Mouse (Mus musculus) CH12.LX (cell line): ENCODE results near the gene Sec22c. TPM values are rescaled to one million over a fixed set of nuclear protein-coding genes. Genes with fewer than 3 reads are reported as not detected.

Source experiments
- DNase-seq: peaks from one replicate; pipeline ENCODE4 v3.0.0-alpha.2; 2013; ENCODE audit errors: extremely low read depth
- H3K27ac ChIP-seq: 2 replicates; pipeline ENCODE4 v1.5.1; 2012; ENCODE audit warnings: low read depth, mild to moderate bottlenecking, control low read depth, moderate library complexity; ENCODE audit not compliant: insufficient read depth
- H3K27me3 ChIP-seq: replicated peaks from 2 replicates; pipeline ENCODE3; 2012; ENCODE audit warnings: inconsistent platforms
- H3K36me3 ChIP-seq, 2 experiments: replicated peaks in 1 of 2; 2 replicates each; pipeline versions ENCODE3 to v1.6.1; 2012; ENCODE audit warnings: inconsistent platforms in 1 of 2, low read length in 1 of 2, mild to moderate bottlenecking in 1 of 2, mixed read lengths in 1 of 2, moderate library complexity in 1 of 2; ENCODE audit not compliant: control insufficient read depth in 1 of 2, insufficient read depth in 1 of 2
- H3K4me1 ChIP-seq, 2 experiments: 2 replicates each; pipeline ENCODE4 v1.6.1; 2012; ENCODE audit warnings: inconsistent platforms in 1 of 2, moderate library complexity in 1 of 2; ENCODE audit not compliant: insufficient read depth in 2 of 2, control insufficient read depth in 1 of 2
- H3K4me2 ChIP-seq: 2 replicates; pipeline ENCODE4 v1.6.1; 2012; ENCODE audit warnings: low read depth, mild to moderate bottlenecking, control low read depth; ENCODE audit not compliant: poor library complexity, insufficient read depth, severe bottlenecking
- H3K4me3 ChIP-seq, 3 experiments: fragments of 150-350 bp in 1 of 3; sonication (generic) in 1 of 3; replicated peaks in 1 of 3; 2 replicates each; pipeline versions ENCODE3 to v1.5.1; 2011 to 2012; ENCODE audit warnings: low read depth in 2 of 3, low read length in 2 of 3, mild to moderate bottlenecking in 2 of 3, moderate library complexity in 2 of 3, control low read depth in 1 of 3, improper control_type of control experiment in 1 of 3, inconsistent platforms in 1 of 3, mixed read lengths in 1 of 3; ENCODE audit not compliant: poor library complexity in 1 of 3
- H3K79me2 ChIP-seq: replicated peaks from 2 replicates; pipeline ENCODE4 v1.6.1; 2012; ENCODE audit warnings: mild to moderate bottlenecking, moderate library complexity; ENCODE audit not compliant: control insufficient read depth, poor library complexity, insufficient read depth, severe bottlenecking; ENCODE audit errors: extremely low read depth
- H3K9ac ChIP-seq: 2 replicates; pipeline ENCODE4 v1.6.1; 2012; ENCODE audit warnings: low read depth, mild to moderate bottlenecking, control low read depth, moderate library complexity; ENCODE audit not compliant: insufficient read depth
- H3K9me3 ChIP-seq: replicated peaks from 2 replicates; pipeline ENCODE3; 2012; ENCODE audit warnings: low read length, inconsistent platforms, mixed read lengths
- CHD1 ChIP-seq: IDR thresholded peaks from 2 replicates; pipeline ENCODE4 v1.6.1; 2012; ENCODE audit warnings: low read depth, low read length, improper control_type of control experiment, inconsistent platforms
- CTCF ChIP-seq, 2 experiments: IDR thresholded peaks in 1 of 2; conservative IDR thresholded peaks in 1 of 2; 2 replicates each; pipeline ENCODE4 v1.5.1; 2011 to 2012; ENCODE audit warnings: low read depth in 2 of 2, low read length in 2 of 2, improper control_type of control experiment in 1 of 2, inconsistent platforms in 1 of 2, mild to moderate bottlenecking in 1 of 2, moderate library complexity in 1 of 2
- GABPA ChIP-seq: IDR thresholded peaks from 2 replicates; pipeline ENCODE4 v1.6.1; 2012; ENCODE audit warnings: low read depth, low read length, improper control_type of control experiment, inconsistent platforms; ENCODE audit not compliant: insufficient replicate concordance
- IRF4 ChIP-seq: IDR thresholded peaks from 2 replicates; pipeline ENCODE4 v1.6.1; 2014; ENCODE audit warnings: low read depth, mild to moderate bottlenecking, inconsistent platforms, low read length, improper control_type of control experiment
- JUND ChIP-seq: conservative IDR thresholded peaks from 2 replicates; pipeline ENCODE4 v1.6.1; 2011; ENCODE audit warnings: low read depth, low read length, improper control_type of control experiment
- MAX ChIP-seq: IDR thresholded peaks from 2 replicates; pipeline ENCODE4 v1.6.1; 2011; ENCODE audit warnings: low read length, improper control_type of control experiment
- MAZ ChIP-seq: IDR thresholded peaks from 2 replicates; pipeline ENCODE4 v1.6.1; 2012; ENCODE audit warnings: low read depth, mild to moderate bottlenecking, inconsistent platforms, low read length, improper control_type of control experiment, moderate library complexity
- MEF2A ChIP-seq: IDR thresholded peaks from 2 replicates; pipeline ENCODE4 v1.6.1; 2014; ENCODE audit warnings: low read depth, mild to moderate bottlenecking, inconsistent platforms, low read length, improper control_type of control experiment, borderline replicate concordance
- MXI1 ChIP-seq: IDR thresholded peaks from 2 replicates; pipeline ENCODE4 v1.6.1; 2011; ENCODE audit warnings: mild to moderate bottlenecking, low read depth, low read length, improper control_type of control experiment
- MYC ChIP-seq: IDR thresholded peaks from 2 replicates; pipeline ENCODE4 v1.6.1; 2011; ENCODE audit warnings: low read depth, mild to moderate bottlenecking, improper control_type of control experiment, low read length
- NELFE ChIP-seq: IDR thresholded peaks from 2 replicates; pipeline ENCODE4 v1.6.1; 2011; ENCODE audit warnings: low read depth, low read length, improper control_type of control experiment
- PAX5 ChIP-seq: IDR thresholded peaks from 2 replicates; pipeline ENCODE4 v1.6.1; 2012; ENCODE audit warnings: low read length, inconsistent platforms, mixed read lengths
- POLR2A ChIP-seq: IDR thresholded peaks from 2 replicates; pipeline ENCODE4 v1.6.1; 2011; ENCODE audit warnings: low read depth, mild to moderate bottlenecking, improper control_type of control experiment, low read length
- RAD21 ChIP-seq: IDR thresholded peaks from 2 replicates; pipeline ENCODE4 v1.6.1; 2011; ENCODE audit warnings: low read depth, mild to moderate bottlenecking, low read length, improper control_type of control experiment, moderate library complexity
- SIN3A ChIP-seq: IDR thresholded peaks from 2 replicates; pipeline ENCODE4 v1.6.1; 2012; ENCODE audit warnings: low read length, improper control_type of control experiment, inconsistent platforms
- UBTF ChIP-seq: IDR thresholded peaks from 2 replicates; pipeline ENCODE4 v1.6.1; 2012; ENCODE audit warnings: low read depth, mild to moderate bottlenecking, inconsistent platforms, low read length, improper control_type of control experiment, moderate library complexity
- USF2 ChIP-seq: conservative IDR thresholded peaks from 2 replicates; pipeline ENCODE4 v1.6.1; 2011; ENCODE audit warnings: low read depth, low read length, improper control_type of control experiment
- ZKSCAN1 ChIP-seq: IDR thresholded peaks from 2 replicates; pipeline ENCODE4 v1.6.1; 2012; ENCODE audit warnings: low read depth, inconsistent platforms, low read length, improper control_type of control experiment, borderline replicate concordance
- ZMIZ1 ChIP-seq: IDR thresholded peaks from 2 replicates; pipeline ENCODE4 v1.6.1; 2012; ENCODE audit warnings: low read depth, mild to moderate bottlenecking, inconsistent platforms, low read length, improper control_type of control experiment
- ZNF384 ChIP-seq: IDR thresholded peaks from 2 replicates; pipeline ENCODE4 v1.6.1; 2012; ENCODE audit warnings: low read depth, low read length, improper control_type of control experiment, inconsistent platforms
- dilution Hi-C: fragments of 300-500 bp; cut with MboI; formaldehyde crosslinking; loops from 2 replicates; pipeline ENCODE4 v1.14.3; 2020; ENCODE audit warnings: low sequenced_read_pairs; ENCODE audit not compliant: extremely low pct_unique_long_range_greater_than_20kb, extremely low pct_ligation_motif_present
- in situ Hi-C: fragments of 300-500 bp; cut with MboI; formaldehyde crosslinking; loops from 3 replicates; pipeline ENCODE4 v1.14.3; 2019; ENCODE audit warnings: low sequenced_read_pairs, low pct_ligation_motif_present, low pct_unique_long_range_greater_than_20kb, mixed read lengths
- polyA plus RNA-seq: library from polyadenylated mRNA; unstranded; fragments of >175 nt; gene quantifications from 2 replicates; pipeline ENCODE4 v1.2.1, GENCODE M21; 2012; ENCODE audit warnings: low read depth; ENCODE audit not compliant: insufficient read length
- total RNA-seq, 2 experiments: library from RNA; depleted of rRNA; stranded (reverse); fragments of 300-350 nt in 1 of 2; fragments of >200 nt in 1 of 2; gene quantifications; 2 replicates each; pipeline ENCODE4 v1.2.3; 2012 to 2014

Gene Sec22c
- total and polyA plus RNA-seq, 3 experiments, result 2.4 to 5.7 (median 4.0) TPM

- TF ChIP-seq CTCF (conservative IDR thresholded peaks at IDR 0.05 in 1 of 2, IDR thresholded peaks at IDR 0.05 in 1 of 2; ENCODE audit: low read depth in 2 of 2, low read length in 2 of 2) (peak; percentile 60 to 83), IRF4 (no peak), POLR2A (no peak), JUND (no peak)
Measured at GRCm38 (mm10) chr9:121679549-121679948, 25.7 kb downstream of the Sec22c start (continued).

- Histone ChIP-seq H3K4me3 (no peak overlapping the region), H3K27me3 (no peaks in the 10 kb centered on the region), H3K9me3 (no peaks in the 10 kb centered on the region), H3K4me1 (peaks cover 20 to 58% of the 10 kb centered on the region in 2 experiments), H3K36me3 (peaks cover 0 to 27% of the 10 kb centered on the region in 2 experiments), H3K79me2 (no peaks in the 10 kb centered on the region), H3K9ac (no peak overlapping the region), H3K4me2 (no peak overlapping the region), H3K27ac (no peak overlapping the region)
- in situ Hi-C loops (no loop called here), dilution Hi-C loops (no loop called here)
- TF ChIP-seq ZKSCAN1, result no peak
- TF ChIP-seq MAX, result no peak
- no peak for TF ChIP-seq USF2
- TF ChIP-seq ZNF384, result no peak
- no peak for TF ChIP-seq JUND
- no peak for TF ChIP-seq SIN3A
- no peak for TF ChIP-seq MAZ
- no peak for TF ChIP-seq UBTF
- no peak for TF ChIP-seq PAX5
- TF ChIP-seq RAD21, result no peak
- TF ChIP-seq GABPA, result no peak
- TF ChIP-seq CHD1, result no peak
- TF ChIP-seq ZMIZ1, result no peak
- TF ChIP-seq MEF2A, result no peak
- TF ChIP-seq POLR2A, result no peak
- DNase-seq, result no peak
Measured at GRCm38 (mm10) chr9:121677476-121677875, 27.8 kb downstream of the Sec22c start.

- dilution Hi-C loops (no loop called here), in situ Hi-C loops (no loop called here)
- H3K27me3 ChIP-seq, result no peaks in the 10 kb centered on the region
- DNase-seq, result no peak
- no peak overlapping the region for H3K4me2 ChIP-seq
- H3K79me2 ChIP-seq, result no peaks in the 10 kb centered on the region
- peaks cover 0 to 23% of the 10 kb centered on the region in 2 experiments for H3K36me3 ChIP-seq
- H3K9me3 ChIP-seq, result no peaks in the 10 kb centered on the region
- H3K4me3 ChIP-seq, result no peak overlapping the region
- peaks cover 24 to 62% of the 10 kb centered on the region in 2 experiments for H3K4me1 ChIP-seq
- no peak for TF ChIP-seq NELFE
- TF ChIP-seq MXI1, result no peak
- TF ChIP-seq CTCF (conservative IDR thresholded peaks at IDR 0.05 in 1 of 2, IDR thresholded peaks at IDR 0.05 in 1 of 2; ENCODE audit: low read depth in 2 of 2, low read length in 2 of 2), result no peak
- no peak for TF ChIP-seq ZMIZ1
- TF ChIP-seq POLR2A, result no peak
- no peak for TF ChIP-seq MYC
- no peak for TF ChIP-seq RAD21
- no peak overlapping the region for H3K27ac ChIP-seq
- H3K9ac ChIP-seq, result no peak overlapping the region
Measured at GRCm38 (mm10) chr9:121677069-121677468, 28.2 kb downstream of the Sec22c start.
